Mouse (Mus musculus) lung, postnatal 36 days (tissue): ENCODE measurements around the gene Golga7b.

Experiments used
- DNase-seq: peaks from one replicate; pipeline ENCODE4 v3.0.0; 2022; ENCODE audit warnings: mixed read lengths

The Golga7b gene

GRCm38 (mm10) chr19:42306202-42306601 lies 58.8 kb downstream of the Golga7b start:
- peak; percentile 28 for DNase-seq

GRCm38 (mm10) chr19:42307019-42307418 lies 59.6 kb downstream of the Golga7b start:
- peak; percentile 10 for DNase-seq

GRCm38 (mm10) chr19:42308931-42309330 lies 61.6 kb downstream of the Golga7b start:
- no peak for DNase-seq

GRCm38 (mm10) chr19:42311332-42311731 lies 64.0 kb downstream of the Golga7b start:
- no peak for DNase-seq

GRCm38 (mm10) chr19:42312191-42312590 lies 64.8 kb downstream of the Golga7b start:
- DNase-seq: no peak

- DNase-seq: no peak
These were observed 67.8 kb downstream of the Golga7b start for GRCm38 (mm10) chr19:42315070-42315679.

GRCm38 (mm10) chr19:42315914-42316313 lies 68.5 kb downstream of the Golga7b start:
- peak; percentile 73 for DNase-seq

GRCm38 (mm10) chr19:42316525-42316924 lies 69.2 kb downstream of the Golga7b start:
- DNase-seq: no peak

GRCm38 (mm10) chr19:42316998-42317397 lies 69.6 kb downstream of the Golga7b start:
- no peak for DNase-seq

GRCm38 (mm10) chr19:42317648-42318425 lies 70.5 kb downstream of the Golga7b start:
- peak; percentile 6 for DNase-seq
